9 mouse cellular contexts compared by ENCODE assay signal in genomic region chr11:118360491-118360890, GRCm38 (mm10). TPM values are rescaled to one million over a fixed set of nuclear protein-coding genes. Genes with fewer than 3 reads are reported as not detected.
DNase-seq lines count a peak whose midpoint lies in the region; ATAC-seq lines count a peak whose summit lies in the region.
"Had no signal": no experiment of that assay in that cellular context is flagged by ENCODE, and none has a peak within 500 bp of the region (broad histone marks: within the 10 kb centered on the region; RNA-seq: fewer than 3 reads in every experiment).

No protein-coding gene starts in this region.

- intact Hi-C loops in left cerebral cortex, postnatal 4 days (cut with DNase I), result no loop called here

- DNase-seq in cerebellum, postnatal 10 days, result peak; percentile 63 to 69
- DNase-seq in left cerebral cortex, postnatal 4 days, result peak; percentile 42
- DNase-seq in left cerebral cortex, adult 9 months (ENCODE audit: low spot score in 2 of 2), result no peak
- peak; percentile 23 for DNase-seq in heart, postnatal 4 days
- peak; percentile 54 for DNase-seq in skeletal muscle tissue, adult 2 months (ENCODE audit: low read depth, low spot score)
- no peak for DNase-seq in kidney, adult 11 months
- no peak for DNase-seq in kidney, adult 18-20 months
- DNase-seq: gastrocnemius, postnatal 36 days had no signal

- ATAC-seq in cerebellum, adult (ENCODE audit: insufficient number of reproducible peaks, low FRiP score, low TSS enrichment), result no peak

RNA-seq across cellular contexts. Expression of gene Timp2, which starts 5.0 kb away (rescaled TPM):
- 100 to 1,000 TPM; 273 to 295 TPM for total RNA-seq in left cerebral cortex, postnatal 4 days (2021)
- total RNA-seq in heart, postnatal 4 days (2021), result 100 to 1,000 TPM; 206 to 223 TPM

RNA-seq across cellular contexts. Expression of gene Cep295nl, which starts 18.2 kb away (rescaled TPM):
- total RNA-seq in left cerebral cortex, postnatal 4 days (2021), result 1 to 10 TPM; 2.8 to 3.9 TPM
- total RNA-seq in heart, postnatal 4 days (2021), result 1 to 10 TPM; 1.9 to 2.5 TPM

RNA-seq across cellular contexts. Expression of gene Lgals3bp, which starts 41.4 kb away (rescaled TPM):
- 1 to 10 TPM; 5.0 to 6.2 TPM for total RNA-seq in left cerebral cortex, postnatal 4 days (2021)
- 10 to 100 TPM; 20.2 to 24.4 TPM for total RNA-seq in heart, postnatal 4 days (2021)

RNA-seq across cellular contexts. Expression of gene Cant1, which starts 58.4 kb away (rescaled TPM):
- 10 to 100 TPM; 39.7 to 42.3 TPM for total RNA-seq in left cerebral cortex, postnatal 4 days (2021)
- 10 to 100 TPM; 19.6 to 20.2 TPM for total RNA-seq in heart, postnatal 4 days (2021)

Comparison
In these comparisons a context has a peak if more than half of its experiments do, and no peak if none do; other contexts are left out.
1. DNase-seq: peak in cerebellum, postnatal 10 days (2 of 2), left cerebral cortex, postnatal 4 days (single experiment), heart, postnatal 4 days (single experiment) and skeletal muscle tissue, adult 2 months (single experiment); none in left cerebral cortex, adult 9 months (0 of 2), kidney, adult 11 months (single experiment) and kidney, adult 18-20 months (single experiment).